Mouse (Mus musculus) frontal cortex, adult (tissue): ENCODE results near the gene Lhx5.

ENCODE experiments used
- ATAC-seq: cut with Nextera tagmentation; 2 replicates; pipeline ENCODE4 v1.9.2; 2017; ENCODE audit warnings: mild to moderate bottlenecking, moderate library complexity, mixed read lengths; ENCODE audit not compliant: low TSS enrichment

The Lhx5 gene

GRCm38 (mm10) chr5:120432486-120433015, 1.1 kb downstream of the Lhx5 start:
- ATAC-seq = no peak

GRCm38 (mm10) chr5:120433135-120433760, 1.7 kb downstream of the Lhx5 start:
- no peak for ATAC-seq

- no peak for ATAC-seq
These were observed 2.8 kb downstream of the Lhx5 start for GRCm38 (mm10) chr5:120434231-120434735.

DNA sequence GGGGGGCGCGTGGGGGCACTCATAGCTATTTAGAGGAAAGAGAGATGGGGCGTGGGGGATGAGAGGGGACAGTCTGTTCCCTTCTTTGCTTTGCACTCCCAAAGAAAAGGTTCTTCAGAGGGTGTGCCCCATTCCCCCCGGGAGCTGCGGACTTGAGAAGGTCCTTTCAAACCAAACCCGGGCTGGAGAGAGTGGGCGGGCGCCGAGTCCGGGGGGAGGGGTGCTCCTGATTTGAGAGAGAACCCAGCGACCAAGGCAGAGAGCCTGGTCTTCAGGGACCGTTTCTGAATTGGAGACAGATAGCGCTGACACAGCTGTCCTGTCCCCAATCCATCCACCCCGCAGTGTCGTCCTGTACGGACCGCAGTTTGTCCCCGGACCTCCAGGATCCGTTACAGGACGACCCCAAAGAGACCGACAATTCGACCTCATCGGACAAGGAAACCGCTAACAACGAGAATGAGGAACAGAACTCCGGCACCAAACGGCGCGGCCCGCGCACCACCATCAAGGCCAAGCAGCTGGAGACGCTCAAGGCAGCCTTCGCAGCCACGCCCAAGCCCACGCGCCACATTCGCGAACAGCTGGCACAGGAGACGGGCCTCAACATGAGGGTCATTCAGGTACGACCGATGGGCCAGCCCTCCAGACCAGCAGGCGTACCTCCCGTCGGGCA, 3.6 kb downstream of the Lhx5 start:
- ATAC-seq = no peak

- no peak for ATAC-seq
These were observed 4.4 kb downstream of the Lhx5 start for GRCm38 (mm10) chr5:120435731-120436501.

- no peak for ATAC-seq
These were observed 5.5 kb downstream of the Lhx5 start for GRCm38 (mm10) chr5:120436885-120437495.

- ATAC-seq = no peak
These were observed 6.0 kb downstream of the Lhx5 start for GRCm38 (mm10) chr5:120437539-120437938.

- no peak for ATAC-seq
These were observed 6.5 kb downstream of the Lhx5 start for GRCm38 (mm10) chr5:120437986-120438385.

DNA sequence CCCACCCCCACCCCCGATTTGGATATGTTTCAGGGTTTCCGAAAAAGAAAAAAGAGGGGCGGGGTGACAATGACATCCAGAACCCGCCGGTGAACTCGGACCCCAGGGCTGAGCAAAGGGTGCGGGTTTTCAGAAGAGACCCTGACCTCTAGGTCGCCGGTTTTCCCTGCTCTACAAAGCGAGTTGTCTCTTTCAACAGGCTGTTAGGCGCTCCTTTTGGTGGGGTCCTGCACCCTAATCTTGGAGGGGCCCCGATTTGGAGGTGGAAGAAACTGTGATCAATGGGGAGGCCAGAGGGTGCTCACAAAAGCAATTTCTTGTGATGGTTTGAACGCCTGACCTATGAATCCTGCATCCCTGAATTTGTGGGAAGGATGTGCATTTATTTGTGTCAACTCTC, 7.0 kb downstream of the Lhx5 start:
- no peak for ATAC-seq

DNA sequence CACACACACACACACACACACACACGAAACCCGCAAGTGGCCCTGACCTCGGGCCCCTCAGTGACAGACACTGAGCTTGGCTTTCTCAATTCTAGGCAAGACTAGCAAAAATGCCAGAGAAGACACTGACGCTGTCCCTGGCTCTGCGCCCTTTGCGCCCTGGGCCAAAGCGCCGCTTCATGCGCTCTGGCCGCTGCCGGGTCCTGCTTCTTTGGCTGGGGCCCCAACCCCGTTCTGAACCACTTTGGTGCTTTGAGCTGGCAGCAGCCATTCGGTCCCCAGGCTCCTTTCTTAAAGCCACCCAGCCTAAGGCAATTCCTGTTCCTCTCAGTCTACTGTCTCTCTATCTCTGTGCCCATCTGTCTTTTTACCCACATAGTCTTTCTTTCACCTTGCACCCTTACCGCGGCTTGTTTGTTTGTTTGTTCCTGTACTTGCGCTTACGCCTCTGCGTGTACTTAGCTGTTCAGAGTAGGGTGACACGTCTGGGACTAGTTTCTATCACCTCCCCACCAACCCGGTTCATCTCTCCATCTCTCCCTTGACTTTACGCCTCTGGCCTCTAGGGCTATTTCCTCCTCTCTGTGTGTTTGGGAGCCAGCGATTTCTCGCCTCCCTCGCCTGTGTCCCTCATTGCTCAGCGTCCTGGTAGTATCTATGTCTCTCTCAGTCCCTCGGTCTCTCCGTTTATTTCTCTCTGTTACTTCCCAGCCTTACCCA, 7.7 kb downstream of the Lhx5 start:
- no peak for ATAC-seq

GRCm38 (mm10) chr5:120439887-120440670, 8.6 kb downstream of the Lhx5 start:
- no peak for ATAC-seq

DNA sequence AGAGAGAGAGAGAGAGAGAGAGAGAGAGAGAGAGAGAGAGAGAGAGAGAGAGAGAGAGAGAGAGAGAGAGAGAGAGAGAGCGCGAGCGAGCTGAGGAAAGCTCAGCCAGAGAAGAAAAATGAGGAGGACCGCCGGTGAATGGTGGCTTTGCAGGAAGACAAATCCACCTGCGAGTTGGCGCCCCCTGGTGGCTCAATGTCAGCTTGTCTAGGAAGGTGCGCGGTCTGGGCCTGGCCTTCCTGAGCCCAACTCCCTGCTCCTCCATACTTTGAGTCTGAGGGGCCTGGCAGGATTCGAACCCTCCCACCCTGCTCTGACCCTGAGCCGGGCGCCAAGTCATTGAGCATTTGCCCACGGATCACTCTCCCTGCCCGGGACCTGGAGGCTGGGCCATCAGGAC, 9.2 kb downstream of the Lhx5 start:
- peak; percentile 80 for ATAC-seq

- ATAC-seq = no peak
These were observed 15.8 kb downstream of the Lhx5 start for GRCm38 (mm10) chr5:120447305-120447704.

GRCm38 (mm10) chr5:120454756-120455337, 23.3 kb downstream of the Lhx5 start:
- no peak for ATAC-seq

DNA sequence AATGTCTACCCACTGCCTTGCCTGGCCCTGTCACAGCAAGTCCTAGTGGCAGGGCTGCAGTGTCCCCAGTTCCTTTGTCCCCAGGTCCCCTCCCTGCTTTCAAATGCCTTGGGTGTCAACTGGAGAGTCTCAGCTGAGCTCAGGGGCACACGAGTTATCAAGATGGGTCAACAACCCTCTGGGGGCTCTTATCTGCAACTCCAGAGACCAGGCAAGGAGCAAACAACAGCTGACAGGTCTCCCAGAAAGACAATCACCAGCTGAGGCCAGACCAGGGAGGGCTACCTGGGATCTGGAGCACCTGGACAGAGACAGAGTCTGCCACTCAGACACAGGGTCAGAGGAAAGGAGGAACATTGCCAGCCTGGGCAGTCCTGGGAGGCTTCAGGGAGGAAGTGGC, 24.8 kb downstream of the Lhx5 start:
- no peak for ATAC-seq

DNA sequence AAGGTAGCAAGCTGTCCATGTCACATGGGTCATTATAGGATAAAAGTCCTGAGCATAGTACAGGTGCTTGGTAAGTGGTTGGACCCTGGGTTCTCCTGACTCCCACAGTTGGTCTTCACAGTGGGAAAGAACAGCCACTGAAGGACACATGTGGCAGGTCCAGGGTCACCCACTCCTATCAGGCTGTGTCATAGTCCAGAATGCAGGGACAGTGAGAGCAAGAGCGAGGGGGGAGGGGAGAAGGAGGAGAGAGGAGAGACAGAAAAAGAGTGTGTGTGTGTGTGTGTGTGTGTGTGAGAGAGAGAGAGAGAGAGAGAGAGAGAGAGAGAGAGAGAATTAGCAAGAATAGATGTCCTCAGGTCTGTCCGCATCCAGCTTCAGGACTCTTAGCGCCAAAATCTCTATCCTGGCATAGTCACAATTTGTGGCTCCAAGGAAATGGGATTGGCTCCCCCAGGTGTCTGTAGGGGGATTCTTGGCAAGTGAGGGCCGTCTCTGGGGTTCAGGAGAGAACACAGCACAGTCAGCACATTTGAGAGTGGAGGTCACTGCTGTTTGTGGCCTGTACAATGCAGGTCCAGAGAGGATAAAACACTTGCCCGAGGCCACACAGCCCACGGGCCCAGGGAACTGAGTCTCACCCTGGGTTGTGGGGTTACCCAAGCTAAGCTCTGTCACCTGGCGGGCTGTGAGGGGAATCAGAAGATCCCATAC, 25.5 kb downstream of the Lhx5 start:
- ATAC-seq = no peak

DNA sequence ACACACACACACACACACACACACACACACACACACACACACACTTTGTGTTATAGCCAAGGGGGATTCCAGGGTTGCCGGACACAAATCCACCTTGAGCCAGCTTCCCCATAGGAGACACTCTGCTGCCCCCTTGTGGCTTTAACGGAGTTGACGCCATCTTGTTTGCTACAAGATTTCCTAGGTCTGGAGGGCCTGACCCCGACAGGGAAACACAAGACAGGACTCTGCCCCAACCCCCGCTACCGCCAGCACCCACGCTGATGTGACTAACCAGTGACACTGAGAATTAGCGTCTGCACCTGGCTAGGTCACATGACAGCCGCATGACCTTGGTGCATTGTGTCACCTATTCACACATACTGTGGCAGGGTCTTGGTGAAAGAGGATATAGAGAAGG, 26.1 kb downstream of the Lhx5 start:
- no peak for ATAC-seq

DNA sequence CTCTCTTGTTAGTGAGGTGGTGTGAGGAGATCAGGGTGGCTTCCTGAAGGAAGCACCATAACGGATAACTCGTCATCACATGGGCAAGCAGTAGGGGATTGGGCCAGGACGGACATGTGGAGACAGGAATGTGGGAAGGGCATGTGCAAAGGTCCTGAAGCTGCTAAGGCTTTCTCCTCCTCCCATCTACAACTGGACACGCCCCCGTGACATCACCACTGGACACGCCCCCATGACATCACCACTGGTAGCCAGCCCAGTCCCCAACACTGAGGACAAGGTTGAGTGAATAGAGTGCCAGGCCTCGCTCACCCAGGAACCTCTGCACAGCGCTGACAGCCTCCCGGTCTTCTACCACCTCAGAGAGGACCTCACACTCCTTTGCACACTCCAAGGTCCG, 27.6 kb downstream of the Lhx5 start:
- ATAC-seq = no peak

GRCm38 (mm10) chr5:120461902-120462301, 30.4 kb downstream of the Lhx5 start:
- ATAC-seq = no peak

GRCm38 (mm10) chr5:120464321-120464720, 32.8 kb downstream of the Lhx5 start:
- ATAC-seq = no peak
